Mouse (Mus musculus) adrenal gland, postnatal 10 days (tissue): ENCODE measurements around the gene Cggbp1. TPM values are rescaled to one million over a fixed set of nuclear protein-coding genes. Genes with fewer than 3 reads are reported as not detected.
"Not testable (repeated sequence)": the region's sequence is repeated elsewhere in the genome, so short reads cannot be mapped to it uniquely, and the experiment has no call there.

ENCODE experiments used
- DNase-seq: peaks from one replicate; pipeline ENCODE4 v3.0.0; 2021; ENCODE audit warnings: mixed read lengths
- long read RNA-seq, 2 experiments: library from polyadenylated mRNA; stranded (forward); transcript quantifications; one replicate each; pipeline ENCODE4 v2.0.0; 2021
- total RNA-seq, 2 experiments: library from RNA; stranded (reverse); gene quantifications; 2 replicates each; pipeline ENCODE4 v1.2.3; 2021

Gene Cggbp1
- 100 to 1,000 TPM; 109 to 115 TPM for total RNA-seq
- long read RNA-seq, experiment 1, full-length matches to known transcripts = 77 of 120 reads
- long read RNA-seq, experiment 1, partial matches to known transcripts = 22 of 120 reads
- long read RNA-seq, experiment 1, other reads (novel, unspliced or antisense) = 21 of 120 reads
- long read RNA-seq, experiment 2, full-length matches to known transcripts = 78 of 105 reads
- long read RNA-seq, experiment 2, partial matches to known transcripts = 1 of 105 reads
- long read RNA-seq, experiment 2, other reads (novel, unspliced or antisense) = 26 of 105 reads

- DNase-seq = peak; percentile 100
Observed at GRCm38 (mm10) chr16:64851563-64852362, at the start of gene Cggbp1, which contains the start of gene Zfp654. Gene Cggbp1 (plus strand): TSS chr16:64851996. Gene Zfp654 (minus strand): TSS chr16:64851652.

DNA sequence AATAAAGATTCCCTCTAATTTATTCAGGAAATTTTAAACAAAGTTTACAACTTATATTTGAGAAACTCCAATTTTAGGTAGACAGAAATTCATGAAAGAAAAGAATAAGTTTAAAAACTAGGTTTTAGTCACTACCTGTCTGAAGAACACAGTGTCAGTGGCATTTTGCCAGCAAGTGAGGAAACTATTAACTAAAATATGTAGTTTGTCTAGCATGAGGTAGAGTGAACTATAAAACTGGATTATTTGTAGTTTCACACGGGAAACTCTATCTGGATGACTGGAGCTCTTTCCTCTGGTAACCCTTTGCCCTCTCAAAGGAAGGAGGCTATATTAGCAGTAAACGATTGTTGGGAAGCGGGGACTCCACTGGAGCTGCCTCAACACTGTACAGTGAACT, 48.8 kb upstream of the Cggbp1 start:
- no peak for DNase-seq

DNA sequence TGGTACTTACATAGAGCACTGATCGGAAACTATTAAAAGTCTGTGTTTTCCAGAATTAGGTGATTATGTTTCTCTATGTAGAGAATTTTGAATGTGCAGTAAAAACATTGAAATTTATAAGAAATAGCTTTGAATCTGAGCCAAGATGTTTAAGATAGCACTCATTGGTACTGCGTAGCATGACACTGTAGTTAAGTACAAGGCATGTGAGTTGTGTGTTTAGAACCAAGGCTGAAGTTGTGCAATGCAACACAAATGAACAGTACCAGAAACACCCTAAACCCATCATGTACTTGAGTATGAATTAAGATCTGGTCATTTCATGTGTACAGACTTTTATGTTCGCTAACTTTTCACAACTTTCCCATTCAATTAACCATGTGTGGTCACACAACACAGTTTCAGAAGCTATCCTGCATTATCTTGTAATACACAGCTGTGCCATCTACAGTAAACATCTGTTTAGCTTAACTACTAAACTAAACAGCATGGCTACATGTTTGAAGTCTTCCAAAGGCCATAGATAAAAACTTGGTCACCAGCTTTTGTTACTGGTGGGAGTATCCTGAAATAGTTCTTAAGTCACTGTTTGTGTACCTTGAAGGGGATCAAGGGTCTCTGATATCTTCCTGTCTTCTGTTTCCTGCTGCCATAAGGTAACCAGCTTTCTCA, 34.6 kb upstream of the Cggbp1 start:
- DNase-seq = no peak

DNA sequence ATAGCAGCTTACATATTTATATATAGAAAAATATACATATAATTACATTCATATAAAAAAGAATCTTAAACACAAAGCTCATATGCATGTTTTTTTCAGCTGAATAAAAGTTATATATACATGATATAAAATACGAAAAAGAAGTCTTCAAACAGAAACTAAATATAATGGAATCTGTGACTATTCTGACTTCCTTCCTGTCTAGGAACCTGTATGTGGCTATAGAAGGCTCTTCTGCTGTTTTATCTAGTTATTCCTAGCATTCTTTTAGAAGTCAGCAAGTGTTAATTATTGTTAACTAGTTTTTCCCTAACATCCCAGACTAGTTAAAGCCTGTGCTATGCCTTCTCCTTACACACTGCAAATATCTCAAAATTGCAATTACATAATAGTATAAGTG, 27.9 kb upstream of the Cggbp1 start:
- no peak for DNase-seq

GRCm38 (mm10) chr16:64824474-64824873, 27.3 kb upstream of the Cggbp1 start:
- no peak for DNase-seq

GRCm38 (mm10) chr16:64830291-64830690, 21.5 kb upstream of the Cggbp1 start:
- no peak for DNase-seq

- no peak for DNase-seq
Observed at GRCm38 (mm10) chr16:64835996-64836545, 15.7 kb upstream of the Cggbp1 start.

DNA sequence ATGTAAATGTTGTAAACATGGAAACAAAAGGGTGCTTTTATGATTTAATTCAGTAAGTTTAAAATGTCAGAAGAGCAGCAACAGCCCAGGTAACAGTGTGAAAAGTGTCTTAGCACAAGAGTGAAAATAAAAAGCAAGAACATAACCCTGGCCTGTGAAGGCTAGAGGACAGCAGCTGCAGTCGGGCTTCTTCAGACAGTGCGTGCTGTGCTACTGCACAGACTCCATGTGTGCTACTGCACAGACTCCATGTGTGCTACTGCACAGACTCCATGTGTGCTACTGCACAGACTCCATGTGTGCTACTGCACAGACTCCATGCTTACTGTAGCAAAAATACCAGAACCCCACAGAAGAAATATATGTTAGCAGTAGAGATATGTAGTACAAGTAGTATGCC, 15.1 kb upstream of the Cggbp1 start:
- no peak for DNase-seq

GRCm38 (mm10) chr16:64841481-64842373, 10.1 kb upstream of the Cggbp1 start:
- no peak for DNase-seq

DNA sequence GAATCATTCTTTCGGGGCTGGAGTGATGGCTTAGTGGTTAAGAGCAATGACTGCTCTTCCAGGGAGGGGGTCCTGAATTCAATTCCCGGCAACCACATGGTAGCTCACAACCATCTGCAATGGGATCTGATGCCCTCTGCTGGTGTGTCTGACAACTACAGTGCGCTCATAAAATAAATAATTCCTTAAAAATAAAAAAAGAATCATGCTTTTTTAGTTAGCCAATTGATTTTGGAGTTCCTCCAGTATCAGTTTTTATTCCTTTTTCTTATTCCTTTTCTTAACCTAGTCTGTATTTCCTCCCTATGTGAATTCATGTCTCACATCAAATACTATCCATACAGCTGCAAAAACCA, 9.4 kb upstream of the Cggbp1 start:
- DNase-seq = no peak

GRCm38 (mm10) chr16:64845947-64846346, 5.8 kb upstream of the Cggbp1 start:
- DNase-seq = no peak

DNA sequence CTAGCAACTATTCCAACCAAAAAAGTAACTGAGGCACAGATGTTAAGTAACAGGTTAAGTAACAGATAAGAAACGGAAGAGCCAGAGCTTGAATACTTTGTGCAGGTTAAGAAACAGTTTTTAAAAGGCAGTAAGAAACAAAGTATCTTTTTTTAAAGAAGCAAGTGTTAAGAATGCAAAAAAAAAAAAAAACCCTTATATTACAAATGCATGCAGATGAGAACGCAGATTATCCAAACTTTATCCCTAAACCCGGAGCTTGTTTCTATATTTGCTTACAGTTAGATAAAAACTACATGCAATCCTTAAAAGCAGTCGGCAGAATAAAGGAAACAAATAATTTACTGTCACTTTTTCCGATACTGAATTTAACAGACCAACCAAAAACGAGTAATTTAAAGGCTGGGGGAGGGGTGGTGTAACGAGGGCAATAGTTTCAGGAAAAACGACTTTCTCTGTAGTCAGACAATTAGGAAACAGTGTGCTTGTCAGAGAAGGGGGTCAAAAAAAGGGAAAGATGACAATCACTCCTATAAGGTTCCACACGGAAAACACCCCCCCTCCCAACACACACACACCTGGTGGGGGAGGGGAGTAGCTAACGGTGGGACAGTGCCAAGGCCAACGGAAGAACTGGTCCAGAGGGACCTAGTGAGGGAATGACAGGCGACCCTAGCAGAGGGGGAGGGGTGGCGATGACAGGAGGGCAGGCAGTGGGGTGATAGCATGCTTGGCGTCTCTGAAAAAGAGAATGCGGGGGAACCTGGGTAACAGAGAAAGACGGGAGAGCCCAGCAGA, 1.3 kb upstream of the Cggbp1 start:
- peak; percentile 64 for DNase-seq

- DNase-seq = no peak
Observed at GRCm38 (mm10) chr16:64851085-64851562, 672 bp upstream of the Cggbp1 start.

- DNase-seq = peak; percentile 79
Observed at GRCm38 (mm10) chr16:64852441-64852871, 660 bp downstream of the Cggbp1 start.

GRCm38 (mm10) chr16:64852891-64853290, 1.1 kb downstream of the Cggbp1 start:
- no peak for DNase-seq

DNA sequence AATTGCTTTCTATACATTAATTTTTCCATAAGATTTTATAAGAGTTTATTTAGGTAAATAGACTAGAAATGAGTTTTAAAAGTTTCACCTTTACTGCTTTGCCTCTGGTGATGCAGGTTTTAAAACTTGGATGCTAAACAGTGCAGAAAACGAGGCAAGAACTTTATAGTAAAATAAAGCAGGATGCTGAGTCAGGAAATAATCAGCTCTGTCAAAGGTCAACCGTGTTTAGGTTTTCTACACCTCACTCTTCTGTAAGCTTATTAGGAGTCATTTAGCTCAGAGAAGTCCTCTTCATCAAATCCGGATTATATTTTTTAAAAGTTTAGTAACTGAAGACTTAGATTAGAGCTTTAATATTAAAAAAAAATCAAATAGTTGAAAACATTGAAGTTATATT, 5.2 kb downstream of the Cggbp1 start:
- DNase-seq = no peak

DNA sequence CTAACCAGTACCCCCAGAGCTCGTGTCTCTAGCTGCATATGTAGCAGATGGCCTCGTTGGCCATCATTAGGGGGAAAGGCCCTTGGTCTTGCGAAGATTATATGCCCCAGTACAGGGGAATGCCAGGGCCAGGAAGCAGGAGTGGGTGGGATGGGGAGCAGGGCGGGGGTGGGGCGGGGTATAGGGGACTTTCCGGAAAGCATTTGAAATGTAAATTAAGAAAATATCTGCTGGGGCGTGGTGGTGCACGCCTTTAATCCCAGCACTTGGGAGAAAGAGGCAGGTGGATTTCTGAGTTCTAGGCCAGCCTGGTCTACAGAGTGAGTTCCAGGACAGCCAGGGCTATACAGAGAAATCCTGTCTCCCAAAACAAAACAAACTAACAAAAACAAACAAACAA, 14.0 kb downstream of the Cggbp1 start:
- not testable (repeated sequence) for DNase-seq

- no peak for DNase-seq
Observed at GRCm38 (mm10) chr16:64868613-64869012, 16.8 kb downstream of the Cggbp1 start.

GRCm38 (mm10) chr16:64869621-64870020, 17.8 kb downstream of the Cggbp1 start:
- DNase-seq = no peak

- peak; percentile 49 for DNase-seq
Observed at GRCm38 (mm10) chr16:64872296-64872695, 20.5 kb downstream of the Cggbp1 start.

- no peak for DNase-seq
Observed at GRCm38 (mm10) chr16:64872841-64873240, 21.0 kb downstream of the Cggbp1 start.
